Mouse (Mus musculus) layer of hippocampus, adult 8-10 months (tissue): ENCODE results near the gene Hcfc1r1. TPM values are rescaled to one million over a fixed set of nuclear protein-coding genes. Genes with fewer than 3 reads are reported as not detected.

Source experiments
- DNase-seq, 2 experiments: peaks; one replicate each; pipeline ENCODE4 v3.0.0; 2022; ENCODE audit warnings: low spot score in 2 of 2
- total RNA-seq, 4 experiments: library from RNA; stranded (reverse); gene quantifications; 2 replicates each; pipeline ENCODE4 v1.2.4; 2022

Gene Hcfc1r1
- total RNA-seq, 4 experiments from 2014 or later: 104 to 122 (median 108) TPM

DNA sequence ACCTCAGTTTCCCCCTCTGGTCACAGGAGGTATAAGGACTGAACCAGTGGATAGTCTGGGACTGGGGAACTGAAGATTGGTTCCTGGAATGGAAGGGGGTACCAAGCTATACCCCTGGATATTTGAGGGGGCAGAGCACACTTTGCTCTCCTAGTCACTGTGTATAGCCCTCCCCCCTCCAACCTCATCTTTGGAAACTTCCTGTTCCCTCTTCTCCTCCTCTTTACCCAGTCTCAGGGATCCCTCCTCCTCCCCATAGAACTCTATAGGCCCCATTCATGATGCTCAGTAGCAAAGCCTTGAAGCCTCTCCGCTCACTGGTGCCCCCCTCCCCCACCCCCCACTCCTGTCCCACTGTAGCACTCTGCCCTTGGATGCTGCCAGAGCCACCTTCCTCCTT lies 46.1 kb downstream of the Hcfc1r1 start:
- no peak for DNase-seq

DNA sequence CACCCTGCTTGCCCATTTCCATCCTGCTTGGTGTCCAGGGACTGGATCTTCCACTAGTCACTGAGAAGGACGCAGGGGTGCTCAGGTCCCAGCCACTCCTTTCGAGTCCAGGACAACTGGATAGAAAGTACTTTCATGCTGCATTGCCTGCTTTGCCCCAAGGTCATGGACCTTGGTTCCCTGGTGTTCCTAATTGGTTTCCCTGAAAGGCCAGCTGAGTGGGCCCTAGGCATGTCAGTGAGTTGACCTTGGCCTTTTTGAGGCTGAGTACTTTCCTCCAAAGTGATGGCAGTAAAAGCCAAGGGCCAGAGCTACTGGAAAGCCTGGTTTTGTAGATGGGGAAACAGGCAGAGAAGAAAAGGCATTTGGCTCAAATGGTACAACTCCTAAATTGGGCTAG lies 48.5 kb downstream of the Hcfc1r1 start:
- no peak for DNase-seq

DNA sequence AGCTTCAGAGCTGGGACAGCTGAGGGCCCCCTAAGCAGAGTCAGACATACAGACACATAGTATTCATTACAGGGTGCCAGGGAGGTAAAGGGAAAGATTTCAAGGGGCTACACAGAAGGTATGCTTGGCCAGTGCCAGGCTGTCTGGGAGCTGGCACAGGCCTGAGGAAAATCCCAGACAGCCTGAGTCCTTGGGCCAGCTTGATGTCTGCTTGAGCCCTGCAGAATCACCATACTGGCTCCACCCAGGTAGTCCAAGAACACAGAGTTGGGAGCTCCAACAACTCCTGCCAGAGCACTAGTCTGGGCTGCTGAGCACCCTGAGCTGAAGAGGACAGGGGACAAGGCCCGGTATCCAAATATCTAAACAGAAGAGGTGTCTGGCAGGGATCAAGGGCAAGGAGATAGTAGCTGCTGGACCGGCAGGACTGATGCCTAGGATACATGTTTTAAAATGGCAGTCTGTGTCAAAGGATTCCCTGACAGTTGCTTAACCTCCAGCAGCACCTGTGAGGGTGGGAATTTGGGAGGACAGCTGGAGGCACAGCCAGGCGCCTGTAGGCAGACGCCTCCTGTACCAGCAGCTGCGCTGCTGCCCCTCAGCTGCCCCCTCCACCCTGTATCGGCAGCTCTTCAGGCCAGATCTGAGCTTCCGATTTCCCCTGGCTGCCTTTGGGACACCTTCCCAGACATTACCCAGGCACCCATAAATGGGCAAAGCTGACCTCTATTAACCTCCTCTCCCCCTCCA lies 49.2 kb downstream of the Hcfc1r1 start, which contains the start of gene 1520401A03Rik:
1520401A03Rik (minus strand) TSS at position 408 of the 750 bp plus-strand sequence.
- DNase-seq: no peak

Other genes starting within 250 kb of the Hcfc1r1 start
- not detected for gene Vmn2r117, start 193.9 kb upstream of the Hcfc1r1 start, total RNA-seq
- 1 to 10 TPM; 6.2 to 8.4 (median 7.1) TPM for gene Zfp213, start 109.4 kb upstream of the Hcfc1r1 start, total RNA-seq
- 10 to 100 TPM; 28.9 to 32.6 (median 31.6) TPM for gene Zfp13, start 74.1 kb upstream of the Hcfc1r1 start, total RNA-seq
- not detected for gene Zscan10, start 72.7 kb upstream of the Hcfc1r1 start, total RNA-seq
- under 1 TPM; 0.19 to 0.34 (median 0.26) TPM for gene Mmp25, start 28.3 kb upstream of the Hcfc1r1 start, total RNA-seq
- gene Bicdl2, start 13.1 kb upstream of the Hcfc1r1 start, total RNA-seq: not detected
- 1 to 10 TPM; 7.0 to 8.6 (median 7.4) TPM for gene Thoc6, start 286 bp downstream of the Hcfc1r1 start, total RNA-seq
- 1 to 10 TPM; 6.4 to 9.8 (median 7.4) TPM for gene Tnfrsf12a, start 3.9 kb downstream of the Hcfc1r1 start, total RNA-seq
- gene Cldn6, start 5.7 kb downstream of the Hcfc1r1 start, total RNA-seq: not detected
- gene Cldn9, start 10.4 kb downstream of the Hcfc1r1 start, total RNA-seq: under 1 TPM in 1 of 4 experiments, not detected in 3; 0.68 TPM
- gene 1520401A03Rik, start 49.2 kb downstream of the Hcfc1r1 start, total RNA-seq: under 1 TPM; 0.16 to 0.81 (median 0.32) TPM
- gene Pkmyt1, start 52.7 kb downstream of the Hcfc1r1 start, total RNA-seq: 1 to 10 TPM; 4.3 to 5.2 (median 4.7) TPM
- gene Paqr4, start 67.3 kb downstream of the Hcfc1r1 start, total RNA-seq: 10 to 100 TPM; 53.1 to 56.9 (median 53.6) TPM
- 1 to 10 TPM in 1 of 4 experiments, under 1 TPM in 3; 0.51 to 1.3 (median 0.68) TPM for gene Kremen2, start 72.2 kb downstream of the Hcfc1r1 start, total RNA-seq
- gene Flywch1, start 98.0 kb downstream of the Hcfc1r1 start, total RNA-seq: 100 to 1,000 TPM; 324 to 395 (median 358) TPM
- gene Flywch2, start 112.5 kb downstream of the Hcfc1r1 start, total RNA-seq: 10 to 100 TPM in 2 of 4 experiments, 1 to 10 TPM in 2; 8.1 to 11.7 (median 10.1) TPM
- 100 to 1,000 TPM; 503 to 777 (median 666) TPM for gene Srrm2, start 116.9 kb downstream of the Hcfc1r1 start, total RNA-seq
- 100 to 1,000 TPM; 314 to 381 (median 345) TPM for gene Elob, start 155.5 kb downstream of the Hcfc1r1 start, total RNA-seq
- gene Prss33, start 162.5 kb downstream of the Hcfc1r1 start, total RNA-seq: under 1 TPM in 1 of 4 experiments, not detected in 3; 0.38 TPM
- gene Prss32, start 170.3 kb downstream of the Hcfc1r1 start, total RNA-seq: not detected
- 1 to 10 TPM; 1.8 to 2.3 (median 2.0) TPM for gene Prss41, start 170.6 kb downstream of the Hcfc1r1 start, total RNA-seq
- gene Prss21, start 194.5 kb downstream of the Hcfc1r1 start, total RNA-seq: not detected
- gene Dcpp1, start 207.3 kb downstream of the Hcfc1r1 start, total RNA-seq: not detected
- not detected for gene Dcpp2, start 207.3 kb downstream of the Hcfc1r1 start, total RNA-seq
- gene Dcpp3, start 243.9 kb downstream of the Hcfc1r1 start, total RNA-seq: not detected